Mouse (Mus musculus): ENCODE measurements around the gene Lars2.

Gene Lars2

DNA sequence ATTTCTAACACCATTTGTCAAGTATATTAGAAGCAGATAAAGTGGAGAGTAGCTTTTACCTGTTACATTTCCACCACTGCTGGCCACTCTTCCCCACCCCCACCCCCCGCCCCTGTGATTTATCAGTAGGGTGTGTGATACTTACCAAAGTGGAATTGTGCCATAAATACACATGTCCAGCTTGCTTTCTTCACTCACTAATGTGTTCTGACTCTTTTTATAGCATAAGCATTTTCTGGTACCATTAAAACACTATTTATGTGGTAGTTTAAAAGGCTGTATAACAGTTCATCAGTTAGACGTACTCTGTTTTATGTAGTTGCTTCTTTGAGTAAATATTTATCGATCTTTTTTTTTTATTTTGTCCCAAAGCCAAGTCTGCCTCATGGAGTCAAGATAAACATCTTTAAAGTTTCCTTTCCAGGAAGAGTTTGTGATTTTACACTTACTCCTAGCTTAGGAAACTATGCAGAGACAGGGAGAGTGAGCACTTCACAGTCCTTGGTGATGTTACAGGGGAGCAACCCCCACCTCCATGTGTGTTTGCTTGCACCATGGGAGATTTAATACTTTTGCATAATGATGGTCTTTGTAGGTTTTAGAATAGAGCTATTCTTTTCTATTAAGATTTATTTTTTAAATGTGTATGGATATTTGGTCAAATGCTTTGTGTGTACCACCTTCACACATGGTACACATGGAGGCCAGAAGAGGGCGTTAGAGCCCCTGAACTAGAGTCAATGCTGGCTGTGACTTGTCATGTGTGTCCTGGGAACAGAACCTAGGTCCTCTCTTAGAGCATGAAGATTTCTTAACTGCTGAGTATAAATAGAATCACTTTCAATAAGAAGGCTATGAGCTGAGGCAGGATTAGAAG, 139.8 kb downstream of the Lars2 start:
- no peak for ATAC-seq (ENCODE audit: low TSS enrichment)

DNA sequence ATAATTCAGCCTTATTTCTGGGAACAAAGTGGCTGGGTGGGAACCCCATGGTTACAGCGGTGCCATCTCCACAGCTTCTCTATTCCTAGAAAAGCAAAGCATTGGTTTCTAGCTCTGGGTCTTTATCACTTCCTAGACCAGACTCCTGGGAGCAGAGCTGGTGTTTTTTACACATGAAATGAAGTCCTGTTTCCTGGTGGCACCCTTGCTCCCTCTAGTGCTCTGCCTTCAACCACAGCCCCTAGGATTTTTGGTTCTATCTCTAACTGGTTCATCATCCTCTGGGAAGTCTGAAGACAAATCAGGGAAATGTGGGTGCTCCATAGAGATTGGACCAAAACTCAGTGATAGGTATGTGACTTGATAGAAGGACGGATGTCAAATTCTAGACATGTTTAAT, 140.7 kb downstream of the Lars2 start:
- no peak for ATAC-seq (ENCODE audit: low TSS enrichment)

DNA sequence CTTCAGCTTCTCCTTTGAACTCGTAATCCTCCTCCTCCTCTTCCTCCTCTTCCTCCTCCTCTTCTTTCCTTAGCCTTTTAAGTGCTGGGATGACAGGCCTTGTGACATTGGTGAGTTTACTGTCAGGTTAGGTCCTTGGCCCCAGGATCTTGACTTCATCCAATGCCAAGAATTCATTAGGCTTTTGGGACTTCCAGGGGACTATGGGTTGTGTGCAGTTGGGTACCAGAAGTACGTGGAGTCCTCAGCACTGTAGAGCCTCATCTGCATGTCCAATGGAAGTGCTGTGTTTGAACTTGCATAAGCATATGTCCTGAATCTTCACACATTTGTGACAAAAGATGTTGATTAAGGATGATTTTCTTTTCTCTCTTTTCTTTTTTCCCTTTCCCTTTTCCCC, 142.3 kb downstream of the Lars2 start:
- ATAC-seq (ENCODE audit: low TSS enrichment): no peak

DNA sequence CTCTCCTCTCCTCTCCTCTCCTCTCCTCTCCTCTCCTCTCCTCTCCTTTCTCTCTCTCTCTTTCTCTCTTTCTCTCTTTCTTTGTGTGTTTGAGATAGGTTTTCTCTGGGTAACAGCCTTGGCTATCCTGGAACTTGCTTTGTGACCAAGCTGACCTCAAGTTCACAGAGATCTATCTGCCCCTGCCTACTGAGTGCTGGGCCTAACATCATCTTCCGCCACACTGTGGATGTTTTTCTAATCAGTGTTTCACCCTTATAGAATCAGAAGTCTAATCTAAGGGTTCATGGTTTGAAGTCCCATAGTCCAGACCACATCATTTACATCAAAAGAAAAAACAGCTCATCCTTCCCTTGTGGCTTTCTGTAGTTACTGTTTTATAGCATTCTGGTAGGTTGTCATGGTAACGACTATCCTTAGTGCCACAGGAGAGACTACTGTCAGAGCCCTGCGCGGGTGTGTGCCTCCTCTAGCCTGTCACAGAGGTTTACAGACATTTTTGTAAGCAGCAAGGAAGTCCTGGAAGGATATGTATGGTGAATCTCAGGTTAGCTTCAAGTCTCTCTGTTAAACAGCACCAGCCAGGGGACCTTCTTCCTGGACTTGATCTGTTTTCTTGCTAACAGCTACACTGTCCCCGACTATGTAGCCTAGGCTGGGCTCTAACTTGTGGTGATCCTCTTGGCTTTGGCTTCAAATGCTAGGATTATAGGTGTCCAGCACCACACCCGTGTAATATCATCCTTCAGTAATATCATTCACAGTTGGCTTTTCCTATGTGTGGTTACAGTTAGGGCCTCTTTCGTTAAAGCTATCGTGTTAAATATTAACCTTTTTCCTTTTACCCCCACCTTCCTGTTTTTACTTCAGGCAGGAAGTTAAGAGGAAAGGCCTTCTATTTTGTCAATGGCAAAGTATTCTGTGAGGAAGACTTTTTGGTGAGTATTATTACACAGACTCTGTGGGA, 143.2 kb downstream of the Lars2 start:
- ATAC-seq (ENCODE audit: low TSS enrichment): peak; percentile 94

- ATAC-seq (ENCODE audit: low TSS enrichment): no peak
Observed at GRCm38 (mm10) chr9:123510926-123511325, 144.2 kb downstream of the Lars2 start.
